Mouse (Mus musculus) limb, embryonic 15.5 days (tissue): Measurements from ENCODE around the gene Dtnb. TPM values are rescaled to one million over a fixed set of nuclear protein-coding genes. Genes with fewer than 3 reads are reported as not detected.

Experiments used
- ATAC-seq: fragments of 200-750 bp; cut with Nextera tagmentation; 2 replicates; pipeline ENCODE4 v1.8.0; 2017; ENCODE audit warnings: low read depth, moderate TSS enrichment; ENCODE audit not compliant: insufficient number of reproducible peaks, low FRiP score, low TSS enrichment
- H3K27ac ChIP-seq: fragments of 300-500 bp; sonication (generic); 2 replicates; pipeline ENCODE4 v1.5.1; 2015; ENCODE audit warnings: moderate library complexity, mild to moderate bottlenecking, inconsistent platforms
- H3K27me3 ChIP-seq: fragments of 300-500 bp; sonication (generic); 2 replicates; pipeline ENCODE4 v1.6.1; 2015; ENCODE audit warnings: inconsistent platforms
- H3K36me3 ChIP-seq: fragments of 300-500 bp; sonication (generic); 2 replicates; pipeline ENCODE4 v1.6.1; 2015; ENCODE audit warnings: inconsistent platforms
- H3K4me1 ChIP-seq: fragments of 300-500 bp; sonication (generic); 2 replicates; pipeline ENCODE4 v1.6.1; 2015; ENCODE audit warnings: inconsistent platforms
- H3K4me2 ChIP-seq: fragments of 300-500 bp; sonication (generic); 2 replicates; pipeline ENCODE4 v1.6.1; 2015; ENCODE audit warnings: mild to moderate bottlenecking, inconsistent platforms
- H3K4me3 ChIP-seq: fragments of 300-500 bp; sonication (generic); 2 replicates; pipeline ENCODE4 v1.5.1; 2015; ENCODE audit warnings: mild to moderate bottlenecking, inconsistent platforms
- H3K9ac ChIP-seq: fragments of 300-500 bp; sonication (generic); 2 replicates; pipeline ENCODE4 v1.6.1; 2015; ENCODE audit warnings: inconsistent platforms
- H3K9me3 ChIP-seq: fragments of 300-500 bp; sonication (generic); 2 replicates; pipeline ENCODE4 v1.6.1; 2016; ENCODE audit warnings: inconsistent platforms
- WGBS: fragments of 180-500 bp; shearing (Covaris S2); methylation state at CpG from one replicate; pipeline ENCODE4 v1.1.7; 2015; 5-methylcytosine and 5-hydroxymethylcytosine counted together
- polyA plus RNA-seq: library from polyadenylated mRNA; unstranded; fragments of >200 nt; fragmentation: Nextera tagmentation; extraction: Ambion mirVana; gene quantifications from 2 replicates; pipeline ENCODE4 v1.2.1, GENCODE M21; 2015

The Dtnb gene
- polyA plus RNA-seq, 1 experiment from 2014 or later = 28.6 TPM

DNA sequence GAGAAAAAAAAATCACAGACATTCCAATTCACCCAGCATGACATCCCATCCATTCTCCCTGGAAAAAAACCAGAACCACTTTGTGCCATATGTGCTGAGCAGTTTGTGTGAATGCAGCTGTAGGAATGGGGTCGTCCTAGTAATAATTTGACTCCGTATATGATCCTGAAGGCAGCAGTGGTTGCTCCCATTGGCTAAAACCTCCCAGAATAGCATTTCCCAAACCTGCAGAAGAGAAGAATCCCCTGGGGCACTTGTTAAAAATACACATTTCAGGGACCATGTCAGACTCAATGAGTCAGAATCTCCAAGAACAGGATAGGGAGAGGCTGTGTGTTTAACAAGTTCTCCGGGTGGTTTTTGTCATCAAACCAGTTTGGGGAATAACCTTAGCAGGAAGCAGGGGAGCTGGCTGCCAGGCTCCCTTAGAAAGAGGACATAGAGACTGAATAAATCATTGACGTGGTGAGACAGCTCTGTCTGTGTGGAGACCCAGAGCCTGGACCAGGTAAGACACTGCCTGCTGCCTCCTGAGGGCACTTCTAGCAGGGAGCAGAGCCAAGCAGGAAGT lies 147.1 kb downstream of the Dtnb start:
- peak overlapping the region; percentile 39; the same call in 1 of the 2 replicates for H3K27ac ChIP-seq
- ATAC-seq = peak; percentile 69
- H3K9ac ChIP-seq = no peak overlapping the region
- 36% methylated on average over 4 of the region's 4 CpGs for WGBS
- no peaks in the 10 kb centered on the region for H3K4me1 ChIP-seq
- no peaks in the 10 kb centered on the region for H3K36me3 ChIP-seq
- H3K27me3 ChIP-seq = no peaks in the 10 kb centered on the region
- H3K4me3 ChIP-seq = no peak overlapping the region
- no peak overlapping the region for H3K4me2 ChIP-seq
- H3K9me3 ChIP-seq = no peaks in the 10 kb centered on the region

DNA sequence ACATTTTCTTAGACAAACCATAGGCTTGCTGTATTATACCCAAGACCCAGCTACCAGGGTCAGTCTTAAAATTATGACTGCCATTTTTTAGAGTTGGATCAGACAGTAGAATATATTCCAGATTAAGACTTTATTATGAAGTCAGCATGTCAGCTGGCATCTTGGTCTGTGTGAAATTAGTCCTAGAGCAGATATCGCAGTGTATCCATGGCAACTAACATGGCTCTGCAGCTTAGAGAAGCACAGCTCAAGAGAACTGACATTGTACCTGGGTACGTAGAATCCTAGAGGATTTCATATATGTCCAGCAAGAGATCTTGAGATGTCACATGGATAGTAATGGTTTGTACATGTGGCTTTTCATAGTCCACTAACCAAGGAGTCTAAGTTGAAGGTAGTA lies 148.3 kb downstream of the Dtnb start:
- Histone ChIP-seq H3K4me3 (no peak overlapping the region), H3K9me3 (no peaks in the 10 kb centered on the region), H3K9ac (no peak overlapping the region), H3K36me3 (no peaks in the 10 kb centered on the region), H3K4me1 (no peaks in the 10 kb centered on the region; the same call in 1 of the 2 replicates), H3K27me3 (no peaks in the 10 kb centered on the region), H3K4me2 (no peak overlapping the region), H3K27ac (no peak overlapping the region)
- ATAC-seq = no peak
- WGBS = 92% methylated on average over 2 of the region's 2 CpGs

DNA sequence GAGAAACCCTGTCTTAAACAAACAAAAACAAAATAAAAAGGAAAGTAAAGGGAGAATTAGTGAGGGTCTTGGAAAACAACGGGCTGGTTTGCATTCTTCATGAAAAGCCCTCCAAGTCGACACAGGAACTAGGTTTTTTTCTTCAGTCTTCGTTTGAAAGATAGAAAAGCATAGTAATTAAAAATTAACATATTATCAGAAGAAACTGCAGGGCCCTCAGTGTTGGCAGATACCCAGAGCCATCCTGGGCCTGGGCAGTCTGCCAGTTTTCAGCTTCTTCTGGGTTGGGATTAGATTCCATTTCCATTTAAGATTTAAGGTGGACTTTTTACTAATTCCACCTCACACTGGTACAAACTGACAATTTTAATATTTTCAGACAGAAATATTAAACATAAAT lies 151.6 kb downstream of the Dtnb start:
- Histone ChIP-seq H3K27ac (no peak overlapping the region), H3K9me3 (no peaks in the 10 kb centered on the region), H3K4me2 (no peak overlapping the region), H3K36me3 (no peaks in the 10 kb centered on the region), H3K4me1 (no peaks in the 10 kb centered on the region; the same call in 1 of the 2 replicates), H3K27me3 (no peaks in the 10 kb centered on the region), H3K4me3 (no peak overlapping the region), H3K9ac (no peak overlapping the region)
- ATAC-seq = no peak
- WGBS = 56% methylated on average over 3 of the region's 3 CpGs

DNA sequence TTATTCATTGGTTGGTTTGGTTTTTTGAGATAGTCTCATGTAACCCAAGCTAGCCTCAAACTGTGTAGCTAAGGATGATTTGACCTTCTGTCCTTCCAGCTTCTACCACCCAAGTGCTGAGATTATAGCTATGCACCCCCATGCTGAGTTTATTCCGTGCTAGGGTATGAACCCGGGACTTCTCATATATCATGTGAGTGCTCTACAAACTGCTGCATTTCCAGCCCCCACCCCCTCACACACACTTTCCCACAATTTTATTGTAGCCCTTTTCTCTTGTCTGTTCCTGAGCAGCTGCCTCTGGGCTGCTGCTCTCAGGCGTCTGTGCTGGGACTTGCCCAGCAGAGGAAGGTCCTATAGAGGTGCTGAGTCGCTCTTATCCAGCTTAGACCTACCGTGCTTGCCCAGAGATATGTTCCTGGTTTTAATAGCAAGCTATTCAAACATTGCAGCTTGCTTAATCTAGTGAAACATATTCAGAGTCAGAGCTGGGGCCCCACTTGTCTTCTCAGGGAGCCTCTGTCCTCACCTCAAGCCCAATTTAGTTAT lies 152.7 kb downstream of the Dtnb start:
- Histone ChIP-seq H3K36me3 (no peaks in the 10 kb centered on the region), H3K4me1 (no peaks in the 10 kb centered on the region; the same call in 1 of the 2 replicates), H3K9ac (no peak overlapping the region), H3K4me3 (no peak overlapping the region), H3K9me3 (no peaks in the 10 kb centered on the region), H3K27me3 (no peaks in the 10 kb centered on the region), H3K4me2 (no peak overlapping the region), H3K27ac (peak overlapping the region; percentile 47)
- ATAC-seq = no peak
- 26% methylated on average over 5 of the region's 5 CpGs for WGBS

DNA sequence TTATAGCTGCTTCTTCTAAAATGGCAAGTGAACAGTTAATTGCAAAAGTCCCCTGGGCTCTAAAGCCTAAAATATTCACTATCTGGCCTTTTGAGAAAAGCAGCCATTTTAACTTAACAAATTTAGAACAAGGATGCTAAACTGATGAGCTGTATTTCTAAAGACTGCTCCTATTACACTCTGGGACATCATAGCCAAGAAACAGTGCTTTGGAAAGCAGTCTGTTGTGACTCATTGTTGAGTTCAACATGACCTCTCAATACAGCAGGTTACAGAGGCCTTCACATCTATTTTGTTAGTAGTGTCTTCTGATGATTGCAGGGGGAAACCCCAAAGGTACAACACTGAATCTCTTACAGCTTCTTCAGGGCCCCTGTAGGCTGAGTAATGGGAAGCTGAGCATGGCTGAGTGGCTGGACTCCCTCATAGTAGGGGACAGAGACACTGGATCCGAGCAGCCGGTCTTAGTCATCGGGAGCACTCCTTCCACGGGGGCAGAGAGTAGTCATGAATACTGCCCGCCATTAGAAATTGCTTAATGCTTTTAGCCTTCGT lies 157.4 kb downstream of the Dtnb start:
- Histone ChIP-seq H3K27me3 (no peaks in the 10 kb centered on the region), H3K9me3 (no peaks in the 10 kb centered on the region), H3K36me3 (no peaks in the 10 kb centered on the region), H3K4me3 (no peak overlapping the region), H3K27ac (no peak overlapping the region), H3K4me2 (no peak overlapping the region), H3K4me1 (no peaks in the 10 kb centered on the region; the same call in 1 of the 2 replicates), H3K9ac (no peak overlapping the region)
- WGBS = 90% methylated on average over 6 of the region's 6 CpGs
- no peak for ATAC-seq

DNA sequence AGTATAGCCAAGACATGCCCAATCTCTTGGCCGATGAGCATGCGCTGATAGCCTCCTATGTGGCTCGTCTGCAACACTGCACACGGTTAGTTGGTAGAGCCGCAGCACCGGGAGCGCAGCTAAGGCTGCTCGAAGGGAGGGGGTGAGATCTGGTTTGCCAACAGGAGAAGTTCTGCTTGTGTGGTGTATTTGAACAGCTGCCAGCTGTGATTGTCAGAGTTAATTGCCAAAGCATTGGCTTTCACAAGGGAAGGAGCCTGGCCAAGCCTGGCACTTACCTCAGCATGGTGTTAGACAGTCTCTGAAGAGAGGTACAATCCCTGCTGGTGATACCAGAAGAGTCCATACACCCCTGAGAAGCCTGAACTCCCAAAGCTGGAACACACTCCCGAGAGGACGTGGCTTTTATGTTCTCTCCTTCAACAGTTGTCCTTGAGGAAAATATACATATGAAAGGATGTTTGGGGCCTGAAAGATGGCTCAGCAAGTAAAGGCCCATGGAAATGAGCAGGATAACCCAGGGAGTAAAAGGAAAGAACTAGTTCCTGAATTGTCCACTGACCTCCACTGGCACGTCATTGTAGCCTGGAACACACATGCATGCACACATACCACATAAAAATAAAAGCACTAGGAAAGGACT lies 160.6 kb downstream of the Dtnb start:
- no peak overlapping the region for H3K27ac ChIP-seq
- H3K4me3 ChIP-seq = no peak overlapping the region
- no peak overlapping the region for H3K9ac ChIP-seq
- no peaks in the 10 kb centered on the region for H3K27me3 ChIP-seq
- no peaks in the 10 kb centered on the region for H3K9me3 ChIP-seq
- no peaks in the 10 kb centered on the region for H3K36me3 ChIP-seq
- no peaks in the 10 kb centered on the region for H3K4me1 ChIP-seq
- 75% methylated on average over 11 of the region's 11 CpGs for WGBS
- no peak overlapping the region for H3K4me2 ChIP-seq
- no peak for ATAC-seq

DNA sequence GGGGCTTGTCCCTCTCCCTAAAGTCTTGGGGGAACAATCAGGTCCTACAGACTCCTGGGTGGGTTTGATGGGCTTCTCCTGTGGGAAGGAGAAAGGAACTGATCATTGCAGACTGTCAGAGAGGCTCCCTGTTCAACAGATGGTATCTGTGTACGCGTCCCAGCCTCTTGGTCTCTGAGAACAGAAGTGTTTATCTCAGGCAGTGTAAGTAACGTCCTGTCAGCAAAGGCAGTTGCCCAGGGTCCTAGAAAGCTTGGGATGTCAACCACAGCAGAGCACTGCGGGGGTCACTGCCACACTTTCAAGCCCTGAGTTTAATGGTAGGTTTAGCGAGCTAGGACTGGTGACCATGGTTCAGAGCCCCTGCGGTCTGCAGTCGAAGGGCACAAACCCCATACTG lies 161.1 kb downstream of the Dtnb start:
- no peak overlapping the region for H3K4me2 ChIP-seq
- no peak overlapping the region for H3K4me3 ChIP-seq
- no peaks in the 10 kb centered on the region for H3K27me3 ChIP-seq
- H3K4me1 ChIP-seq = no peaks in the 10 kb centered on the region
- WGBS = 65% methylated on average over 7 of the region's 7 CpGs
- H3K9me3 ChIP-seq = no peaks in the 10 kb centered on the region
- H3K27ac ChIP-seq = no peak overlapping the region
- ATAC-seq = no peak
- no peaks in the 10 kb centered on the region for H3K36me3 ChIP-seq
- no peak overlapping the region for H3K9ac ChIP-seq

DNA sequence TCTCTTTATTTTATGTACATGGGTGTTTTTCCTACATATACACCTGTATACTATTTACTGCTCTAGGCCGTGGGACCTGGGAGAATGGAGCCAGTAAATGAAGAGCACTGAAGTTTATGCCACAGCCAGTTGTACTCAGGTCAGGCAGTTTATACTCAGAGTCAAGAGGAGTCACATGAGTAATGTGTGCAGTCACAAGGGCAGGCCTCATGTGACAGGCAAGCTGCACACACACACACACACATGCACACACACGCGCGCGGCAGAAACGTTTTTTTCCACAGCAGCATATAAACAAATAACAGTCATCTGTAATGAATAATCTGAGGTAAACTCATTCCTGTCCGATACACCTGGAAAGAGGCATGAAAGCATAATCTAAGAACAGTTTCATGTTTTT lies 164.8 kb downstream of the Dtnb start:
- H3K27ac ChIP-seq = no peak overlapping the region
- H3K4me2 ChIP-seq = no peak overlapping the region
- WGBS = 85% methylated on average over 7 of the region's 7 CpGs
- no peak overlapping the region for H3K9ac ChIP-seq
- ATAC-seq = no peak
- H3K9me3 ChIP-seq = no peaks in the 10 kb centered on the region
- H3K4me3 ChIP-seq = no peak overlapping the region
- no peaks in the 10 kb centered on the region for H3K27me3 ChIP-seq
- no peaks in the 10 kb centered on the region for H3K4me1 ChIP-seq
- no peaks in the 10 kb centered on the region for H3K36me3 ChIP-seq

DNA sequence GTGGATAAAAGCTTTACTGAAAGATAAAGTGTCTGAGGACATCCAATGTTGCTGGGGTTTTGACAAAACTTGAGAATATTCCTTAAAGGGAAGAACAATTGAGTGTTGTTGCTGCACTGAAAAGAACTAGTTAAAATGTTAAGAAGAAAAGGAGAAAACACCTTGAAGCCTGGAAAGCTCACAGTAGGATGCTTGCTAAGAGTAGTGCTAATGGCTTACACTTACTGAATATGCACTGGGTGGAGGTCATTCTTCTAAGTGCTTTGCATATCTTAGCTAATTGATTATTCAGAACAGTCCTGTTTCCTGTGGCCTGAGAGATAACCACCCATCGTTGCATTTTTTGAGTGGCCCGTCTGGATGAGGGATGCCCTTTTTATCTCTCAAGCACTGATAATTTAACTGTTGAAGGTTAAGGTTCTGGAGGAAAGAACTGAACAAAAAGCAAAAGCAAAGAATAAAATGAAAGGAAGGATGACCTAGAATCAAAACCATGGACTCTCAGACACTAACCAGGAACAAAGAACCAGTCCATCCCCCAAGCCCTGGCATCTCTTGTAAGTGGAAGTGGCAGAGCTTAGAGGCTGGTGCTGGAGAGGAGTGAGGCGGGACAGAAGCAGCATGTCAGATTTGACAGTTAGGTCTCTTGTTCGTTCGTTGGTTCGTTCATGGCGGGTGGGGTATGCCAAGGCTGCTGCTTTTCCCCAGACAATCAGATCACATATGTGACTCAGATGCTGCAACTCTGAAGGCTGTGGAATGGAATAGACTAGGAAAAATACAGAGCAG lies 166.8 kb downstream of the Dtnb start:
- H3K4me3 ChIP-seq = no peak overlapping the region
- no peak for ATAC-seq
- WGBS = 63% methylated on average over 7 of the region's 7 CpGs

DNA sequence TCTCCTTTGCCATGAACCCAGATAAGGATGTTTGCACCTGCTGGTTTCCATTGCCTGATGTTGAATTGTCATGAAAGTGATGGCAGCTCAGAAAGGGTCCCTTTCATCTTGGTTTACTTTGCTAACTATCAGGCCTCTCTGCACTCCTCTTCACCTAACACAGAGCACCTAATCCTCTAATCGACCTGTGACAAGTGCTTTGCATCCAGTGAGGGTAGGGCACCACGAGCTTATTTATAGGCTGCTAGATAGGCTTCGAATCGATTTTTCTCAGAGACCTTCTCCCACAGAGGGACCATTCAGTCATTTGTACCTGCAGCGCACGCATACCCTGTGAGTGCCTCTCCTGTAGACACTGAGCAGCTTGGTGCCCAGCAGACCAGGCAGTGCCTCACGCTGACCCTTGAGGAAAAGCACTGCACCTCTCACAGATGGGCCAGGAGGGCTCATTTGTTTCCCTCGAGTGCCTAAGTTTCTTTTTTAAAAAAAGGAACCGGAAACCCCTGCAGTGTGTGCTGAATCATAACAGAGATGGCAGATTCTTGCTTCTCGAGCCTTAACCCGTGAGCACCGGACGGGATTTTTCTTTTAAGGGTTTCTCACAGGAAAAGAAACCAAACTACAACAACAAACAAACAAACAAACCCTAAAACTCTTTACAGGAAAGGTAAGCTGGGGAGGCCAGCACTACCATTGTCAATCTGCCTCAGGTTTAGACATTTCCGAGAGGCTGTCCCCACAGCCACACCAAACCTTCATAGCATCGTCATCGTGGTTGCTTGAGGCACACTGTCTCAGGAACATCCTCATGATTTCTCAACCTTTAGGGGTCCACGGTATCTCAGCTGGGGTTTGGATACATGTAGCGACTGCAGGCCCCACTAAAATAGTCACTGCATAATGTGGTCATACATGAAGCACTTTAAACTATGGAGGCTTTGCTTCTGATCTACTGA lies 167.8 kb downstream of the Dtnb start:
- Histone ChIP-seq H3K9me3 (no peaks in the 10 kb centered on the region), H3K27ac (no peak overlapping the region), H3K4me2 (no peak overlapping the region), H3K4me3 (no peak overlapping the region), H3K36me3 (no peaks in the 10 kb centered on the region), H3K27me3 (no peaks in the 10 kb centered on the region), H3K9ac (no peak overlapping the region), H3K4me1 (no peaks in the 10 kb centered on the region)
- ATAC-seq = no peak
- 77% methylated on average over 18 of the region's 18 CpGs for WGBS

More for the DNA sequence above, 166.8 kb downstream of the Dtnb start:
- Histone ChIP-seq H3K9me3 (no peaks in the 10 kb centered on the region), H3K36me3 (no peaks in the 10 kb centered on the region), H3K27me3 (no peaks in the 10 kb centered on the region), H3K4me1 (no peaks in the 10 kb centered on the region), H3K4me2 (no peak overlapping the region), H3K27ac (no peak overlapping the region), H3K9ac (no peak overlapping the region)

DNA sequence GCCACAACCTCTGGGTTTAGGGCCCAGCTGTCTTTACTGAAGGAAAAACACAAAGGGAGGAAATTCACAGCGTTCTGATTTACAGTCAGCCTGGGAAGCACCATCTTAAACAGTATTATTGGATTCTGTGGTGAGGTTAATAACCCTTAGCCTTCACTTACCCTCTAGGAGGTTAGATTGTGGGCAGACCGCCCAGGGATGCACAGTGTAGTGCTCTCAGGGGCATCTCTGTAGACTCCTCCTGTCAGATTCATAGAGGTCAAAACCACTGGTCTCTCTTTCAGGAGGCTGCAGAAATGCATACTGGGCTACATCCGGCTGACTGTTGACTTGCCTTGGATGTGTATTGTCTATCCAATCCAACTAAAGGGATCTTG lies 168.5 kb downstream of the Dtnb start:
- no peak for ATAC-seq
- Histone ChIP-seq H3K27me3 (no peaks in the 10 kb centered on the region), H3K36me3 (no peaks in the 10 kb centered on the region), H3K9ac (no peak overlapping the region), H3K4me2 (no peak overlapping the region), H3K4me1 (no peaks in the 10 kb centered on the region), H3K9me3 (no peaks in the 10 kb centered on the region), H3K4me3 (no peak overlapping the region), H3K27ac (no peak overlapping the region)
- WGBS = 74% methylated on average over 3 of the region's 3 CpGs
